Mouse (Mus musculus): ENCODE measurements at regions not wholly inside any gene's neighbourhood (a gene's known extent, or its start where the extent isn't known, plus 50 kb on each side); places are given as distances from the start of the nearest gene placed in this dataset.

DNA sequence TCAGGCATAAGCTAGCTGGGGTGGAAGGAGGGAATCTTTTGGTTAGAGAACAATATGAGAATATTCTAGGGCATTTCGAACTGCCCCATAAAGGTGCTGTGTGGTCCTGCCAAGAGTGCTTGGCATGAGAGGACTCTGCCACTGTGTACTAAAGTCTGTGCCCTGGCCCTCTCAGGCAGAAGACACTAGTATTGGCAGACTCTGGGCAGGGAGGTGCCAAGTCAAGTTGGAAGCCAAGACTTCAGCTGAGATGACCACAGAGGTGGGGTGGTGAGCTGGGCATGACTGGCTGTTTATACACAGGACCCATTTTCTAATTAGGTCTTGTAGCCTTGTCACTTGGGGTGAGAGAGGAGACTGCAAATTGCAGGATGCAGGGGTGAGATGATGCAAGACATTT is 104.4 kb upstream of the Glra1 start:
- DNase-seq: peak; percentile 86

GRCm38 (mm10) chr11:55707467-55707866 is 99.5 kb upstream of the Glra1 start:
- DNase-seq: no peak

GRCm38 (mm10) chr11:55701921-55702320 is 93.9 kb upstream of the Glra1 start:
- peak; percentile 39 for DNase-seq

DNA sequence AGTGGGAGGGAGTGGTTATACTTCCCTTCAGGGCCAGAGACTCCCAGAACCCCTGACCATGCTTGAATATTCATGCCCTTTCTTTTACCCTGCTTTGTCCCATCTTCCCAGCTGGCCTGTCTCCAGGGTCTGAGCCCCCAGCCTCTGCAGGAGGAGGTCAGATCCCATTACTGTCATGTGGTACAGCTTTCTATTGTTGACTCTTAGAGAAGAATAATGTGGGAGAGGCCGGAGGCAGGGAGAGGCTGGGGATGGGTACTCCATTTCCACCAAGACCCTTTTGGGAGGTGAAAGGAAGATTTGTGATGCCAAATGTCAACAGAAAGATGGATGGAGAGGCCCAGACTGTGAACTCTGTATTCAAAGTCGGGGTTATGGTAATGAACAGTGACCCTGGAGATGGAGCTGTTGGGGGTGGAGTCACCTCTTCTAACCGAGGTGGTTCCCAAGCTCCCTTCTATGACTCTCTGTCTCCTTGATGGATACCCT is 77.1 kb upstream of the Glra1 start:
- DNase-seq: no peak

DNA sequence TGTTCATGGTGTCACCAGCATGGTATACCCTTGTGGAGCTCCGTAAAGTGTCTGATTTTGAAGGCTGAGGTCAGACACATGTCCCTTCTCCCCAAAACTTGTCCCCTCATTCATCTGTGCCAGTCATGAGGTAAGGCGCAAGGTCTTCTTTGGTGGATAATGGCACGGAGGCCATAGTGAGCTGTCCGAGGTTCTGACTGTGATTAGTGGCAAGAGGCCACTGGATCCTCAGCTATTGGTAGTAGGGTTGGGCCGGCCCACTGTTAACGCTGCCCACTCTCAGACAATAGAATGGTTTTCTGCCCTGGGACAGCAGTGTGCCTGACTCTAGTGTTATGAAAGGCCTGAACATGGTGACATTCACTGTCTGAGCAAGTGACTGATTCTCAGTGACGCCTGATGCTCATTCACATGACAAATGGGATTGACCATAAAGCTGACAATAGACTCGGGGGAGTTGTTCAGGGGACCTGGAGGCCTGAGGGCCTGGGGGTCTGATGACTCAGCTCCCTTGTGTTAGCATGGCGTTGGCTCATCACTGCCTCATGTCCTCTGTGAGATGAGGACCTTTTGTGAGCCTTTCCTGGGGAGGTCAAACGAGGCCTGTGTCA is 74.5 kb upstream of the Glra1 start:
- DNase-seq: peak; percentile 11

DNA sequence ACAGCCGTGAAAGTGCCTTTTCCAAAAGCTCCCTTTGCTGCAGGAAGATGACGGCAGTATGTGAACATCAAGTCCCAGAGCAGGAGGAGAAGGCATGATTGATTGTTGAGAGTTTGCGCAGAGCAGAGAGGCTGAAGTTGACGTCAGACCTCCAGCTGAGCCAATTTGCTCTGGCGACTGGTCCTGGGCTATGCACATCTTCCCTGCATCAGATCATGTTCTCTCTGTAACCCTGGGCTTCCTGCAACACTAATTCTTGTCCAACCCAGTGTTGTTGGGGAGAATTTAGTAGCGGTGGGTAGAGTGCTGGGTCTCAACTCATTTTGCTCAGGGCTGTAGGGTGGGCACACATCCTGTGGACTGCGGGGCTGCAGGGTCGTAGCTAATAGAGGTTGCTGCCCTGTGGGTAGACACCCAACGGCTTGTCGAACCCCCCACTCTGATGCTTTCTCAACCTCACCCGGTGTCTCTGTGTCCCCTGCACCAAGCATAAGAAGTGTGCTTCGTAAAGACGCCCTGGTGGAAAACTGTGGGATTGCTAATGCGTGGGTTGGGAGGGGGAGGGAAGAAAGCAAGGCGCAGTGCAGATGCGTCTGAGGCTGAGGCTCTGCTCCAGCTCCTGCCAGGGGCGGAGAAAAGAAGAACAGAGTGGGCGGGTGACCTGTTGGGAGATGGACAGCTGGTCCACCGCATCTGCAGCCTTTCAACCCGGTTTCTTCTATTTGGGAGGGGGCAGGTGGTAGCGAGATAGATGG is 73.4 kb upstream of the Glra1 start:
- DNase-seq: no peak

GRCm38 (mm10) chr11:55663108-55663507 is 55.1 kb upstream of the Glra1 start:
- no peak for DNase-seq

DNA sequence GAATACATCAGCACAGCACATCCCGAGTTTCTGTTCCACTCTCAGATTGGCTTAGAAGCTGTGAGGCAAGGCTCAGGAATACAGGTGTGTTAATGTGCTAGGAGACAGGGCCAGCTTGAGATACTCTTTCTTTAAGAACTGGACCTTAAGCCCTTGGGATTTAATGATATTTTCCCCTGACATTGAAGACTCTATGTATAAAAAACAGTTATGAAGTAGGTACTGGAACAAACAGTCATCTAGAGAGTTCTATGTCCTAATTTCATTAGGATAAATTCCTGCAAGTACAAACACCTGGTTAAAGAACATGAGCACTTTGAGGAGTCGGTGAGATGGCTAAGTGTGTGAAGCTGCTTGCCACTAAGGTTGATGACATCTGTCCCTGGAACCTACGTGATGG is 54.3 kb upstream of the Glra1 start:
- DNase-seq: no peak

Data from kidney, adult 9 months (tissue).